Mouse (Mus musculus): Measurements from ENCODE around the gene Rrp7a. TPM values are rescaled to one million over a fixed set of nuclear protein-coding genes. Genes with fewer than 3 reads are reported as not detected.

Rrp7a gene
- polyA plus RNA-seq, 1 experiment from 2014 or later, result 66.9 TPM

DNA sequence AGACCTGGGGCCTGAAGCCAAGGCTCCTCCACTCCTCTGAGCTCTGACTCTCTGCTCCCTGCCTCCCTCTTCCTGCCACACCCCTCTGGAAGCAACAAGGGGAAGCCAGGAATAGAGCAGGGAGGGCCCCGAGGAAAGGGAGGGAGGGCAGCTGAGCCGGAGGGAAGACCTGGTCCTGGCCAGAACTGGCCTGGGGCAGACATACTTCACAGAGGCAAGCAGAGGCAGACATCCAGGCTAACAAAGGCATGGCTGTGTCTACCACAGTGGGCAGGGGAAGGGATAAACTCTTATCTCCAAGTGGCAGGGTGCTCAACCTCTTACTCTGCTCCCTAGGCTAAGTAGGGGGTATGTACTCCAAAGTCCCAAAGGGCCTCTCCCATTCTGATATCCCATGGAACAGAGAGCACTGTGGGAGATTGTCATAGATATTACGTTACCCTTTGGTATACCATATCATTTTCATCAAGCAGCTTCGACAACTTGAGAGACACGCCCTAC lies 42.4 kb upstream of the Rrp7a start:
- Histone ChIP-seq H3K27me3 (ENCODE audit: low read depth, poor library complexity, severe bottlenecking) (no peaks in the 10 kb centered on the region), H3K9me3 (replicated peaks) (no peaks in the 10 kb centered on the region), H3K36me3 (peaks cover 44% of the 10 kb centered on the region), H3K4me3 (no peak overlapping the region), H3K27ac (peak overlapping the region; percentile 54; the same call in 1 of the 2 replicates), H3K4me1 (peaks cover 9% of the 10 kb centered on the region; the same call in 1 of the 2 replicates)
- no peak for DNase-seq (ENCODE audit: low spot score)
- WGBS, result 78% methylated on average over 5 of the region's 5 CpGs

DNA sequence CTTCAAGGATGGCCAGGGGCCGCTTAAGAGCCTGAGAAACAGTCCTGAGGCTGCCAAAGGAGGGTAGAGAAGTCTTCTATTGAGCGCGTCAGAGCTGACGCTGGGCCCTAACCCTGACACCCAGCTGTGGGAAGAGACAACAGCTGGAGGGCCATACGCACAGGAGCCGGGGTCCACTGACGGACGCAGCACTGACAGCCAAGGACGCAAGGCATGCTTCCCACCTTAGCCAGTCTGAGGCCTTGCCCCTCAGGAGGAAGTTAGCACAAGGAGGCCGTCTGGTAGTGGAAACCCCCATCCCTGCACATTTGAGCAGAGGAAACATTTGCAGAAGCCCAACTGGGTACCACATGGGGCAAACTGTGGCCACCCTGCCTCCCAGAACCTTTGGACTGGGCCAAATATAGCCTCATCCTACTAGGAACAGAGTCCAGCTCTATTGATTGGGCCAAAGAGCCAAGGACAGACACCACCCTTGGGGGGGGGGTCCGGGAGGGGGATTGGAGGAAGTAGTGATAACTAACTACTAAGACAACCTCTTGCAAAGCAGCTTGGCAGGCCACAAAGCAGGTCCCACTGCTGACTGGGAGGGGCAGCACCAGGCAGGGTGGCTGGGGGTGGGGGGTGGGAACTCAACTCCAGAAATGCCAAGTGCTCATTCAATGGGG lies 40.4 kb upstream of the Rrp7a start:
- no peaks in the 10 kb centered on the region for H3K27me3 ChIP-seq (ENCODE audit: low read depth, poor library complexity, severe bottlenecking)
- no peak overlapping the region for H3K27ac ChIP-seq
- 86% methylated on average over 11 of the region's 11 CpGs for WGBS

DNA sequence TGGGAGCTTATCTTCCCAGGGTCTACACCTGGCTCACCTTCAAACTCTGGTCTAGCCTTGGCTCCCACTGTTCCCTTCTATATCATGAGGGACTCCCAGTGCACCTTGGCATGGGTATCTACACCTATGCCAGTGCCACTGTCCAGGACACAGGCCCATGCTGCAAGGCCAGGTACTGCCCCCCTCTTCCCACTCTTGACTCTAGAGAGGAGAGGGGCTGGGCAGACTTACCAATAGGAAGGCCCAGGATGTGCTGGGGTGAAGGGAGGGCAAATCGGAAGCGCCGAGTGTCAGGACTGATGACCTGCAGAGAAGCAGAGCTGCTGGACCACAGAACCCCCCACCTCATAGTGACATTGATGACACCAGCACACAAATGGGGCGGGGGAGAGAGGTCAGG lies 39.4 kb upstream of the Rrp7a start:
- WGBS, result 93% methylated on average over 4 of the region's 4 CpGs
- Histone ChIP-seq H3K36me3 (peaks cover 73% of the 10 kb centered on the region), H3K27me3 (ENCODE audit: low read depth, poor library complexity, severe bottlenecking) (no peaks in the 10 kb centered on the region), H3K4me3 (no peak overlapping the region), H3K9me3 (replicated peaks) (no peaks in the 10 kb centered on the region), H3K27ac (no peak overlapping the region), H3K4me1 (0 out of 2 replicates have a peak, but pooled peaks cover 4% of the 10 kb centered on the region)
- no peak for DNase-seq (ENCODE audit: low spot score)

More for the DNA sequence above, 40.4 kb upstream of the Rrp7a start:
- Histone ChIP-seq H3K4me1 (0 out of 2 replicates have a peak, but pooled peaks cover 4% of the 10 kb centered on the region), H3K9me3 (replicated peaks) (no peaks in the 10 kb centered on the region), H3K36me3 (peaks cover 64% of the 10 kb centered on the region), H3K4me3 (no peak overlapping the region)
- no peak for DNase-seq (ENCODE audit: low spot score)

DNA sequence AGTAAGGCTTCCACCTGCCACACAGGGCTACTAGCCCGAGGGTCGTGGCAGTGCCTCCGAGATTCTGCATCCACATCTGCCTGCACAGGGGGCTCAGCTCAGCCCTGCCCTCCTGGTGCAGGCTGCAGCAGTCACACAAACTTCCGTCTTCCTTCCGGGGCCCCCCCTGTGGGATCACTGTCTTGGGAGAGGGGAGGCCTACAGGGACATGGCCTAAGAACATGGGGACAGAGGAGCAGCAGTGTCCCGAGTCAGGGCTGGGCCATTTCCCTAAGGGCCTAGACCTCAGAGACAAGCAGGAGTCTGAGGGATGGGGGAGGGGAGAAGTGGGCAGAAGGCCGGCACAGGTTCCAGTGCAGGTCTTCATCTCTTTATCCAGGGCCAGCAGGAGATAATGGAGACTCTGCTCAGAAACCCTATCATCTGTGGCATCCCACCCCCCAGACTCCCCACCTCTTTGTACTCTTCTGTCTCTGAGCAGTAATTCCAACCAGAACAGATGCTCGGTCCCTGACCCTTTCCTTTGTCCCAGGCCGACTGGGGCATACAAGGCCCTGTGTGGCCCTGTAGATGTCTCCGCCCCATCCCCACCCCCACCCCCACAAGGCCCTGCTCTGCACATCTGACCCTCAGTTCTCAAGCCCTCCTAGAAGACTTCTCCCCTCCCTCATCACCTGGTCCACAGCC lies 38.6 kb upstream of the Rrp7a start:
- WGBS, result 60% methylated on average over 10 of the region's 10 CpGs
- Histone ChIP-seq H3K27ac (no peak overlapping the region), H3K36me3 (peaks cover 78% of the 10 kb centered on the region), H3K9me3 (replicated peaks) (no peaks in the 10 kb centered on the region), H3K4me3 (no peak overlapping the region), H3K4me1 (0 out of 2 replicates have a peak, but pooled peaks cover 4% of the 10 kb centered on the region), H3K27me3 (ENCODE audit: low read depth, poor library complexity, severe bottlenecking) (no peaks in the 10 kb centered on the region)
- DNase-seq (ENCODE audit: low spot score), result no peak

DNA sequence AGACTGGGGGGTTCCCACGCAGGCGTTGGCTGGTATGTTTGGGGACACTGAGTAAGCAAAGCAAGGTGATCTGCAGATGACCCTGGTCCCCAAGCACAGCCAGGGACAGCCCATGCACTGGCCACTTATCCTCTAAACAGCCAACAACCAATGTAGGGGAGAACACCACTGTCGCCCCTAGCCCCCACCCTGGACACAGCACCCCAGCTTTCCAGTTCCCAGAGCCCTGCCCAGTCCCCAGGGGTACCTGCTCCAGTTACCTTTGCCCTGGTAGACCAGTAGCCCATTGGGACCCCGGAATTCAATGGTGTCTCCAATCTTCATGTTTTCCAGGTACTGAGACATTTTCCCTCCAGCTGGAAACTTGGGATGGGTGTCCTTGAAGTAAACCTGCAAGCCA lies 38.0 kb upstream of the Rrp7a start:
- DNase-seq (ENCODE audit: low spot score), result no peak
- H3K4me1 ChIP-seq, result peaks cover 10% of the 10 kb centered on the region
- no peaks in the 10 kb centered on the region for H3K27me3 ChIP-seq (ENCODE audit: low read depth, poor library complexity, severe bottlenecking)
- H3K36me3 ChIP-seq, result peaks cover 79% of the 10 kb centered on the region
- no peaks in the 10 kb centered on the region for H3K9me3 ChIP-seq (replicated peaks)
- H3K4me3 ChIP-seq, result no peak overlapping the region
- WGBS, result 86% methylated on average over 4 of the region's 4 CpGs
- H3K27ac ChIP-seq, result no peak overlapping the region

DNA sequence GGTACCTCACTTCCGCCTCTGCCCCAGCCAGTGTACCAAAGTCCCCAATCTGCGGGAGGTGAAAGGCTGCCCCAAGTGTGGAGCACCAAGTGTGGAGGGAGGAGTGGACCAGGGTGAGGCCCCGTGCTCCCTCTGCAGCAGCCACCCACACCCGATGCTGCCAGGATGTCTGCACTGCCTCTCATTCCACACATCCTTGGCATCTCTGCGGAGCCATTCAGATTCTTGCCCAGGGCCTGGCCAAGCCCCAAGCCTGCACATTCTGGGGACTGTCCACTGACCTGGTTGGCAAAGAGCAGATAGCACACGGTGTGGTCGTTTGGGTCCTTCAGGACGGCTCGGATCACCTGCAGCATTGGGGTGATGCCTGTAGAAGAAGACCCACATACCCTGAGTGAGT lies 37.2 kb upstream of the Rrp7a start:
- WGBS, result 90% methylated on average over 9 of the region's 9 CpGs
- Histone ChIP-seq H3K4me1 (peaks cover 12% of the 10 kb centered on the region), H3K27ac (no peak overlapping the region), H3K36me3 (peaks cover 78% of the 10 kb centered on the region), H3K27me3 (ENCODE audit: low read depth, poor library complexity, severe bottlenecking) (no peaks in the 10 kb centered on the region), H3K9me3 (replicated peaks) (no peaks in the 10 kb centered on the region), H3K4me3 (no peak overlapping the region)
- no peak for DNase-seq (ENCODE audit: low spot score)

DNA sequence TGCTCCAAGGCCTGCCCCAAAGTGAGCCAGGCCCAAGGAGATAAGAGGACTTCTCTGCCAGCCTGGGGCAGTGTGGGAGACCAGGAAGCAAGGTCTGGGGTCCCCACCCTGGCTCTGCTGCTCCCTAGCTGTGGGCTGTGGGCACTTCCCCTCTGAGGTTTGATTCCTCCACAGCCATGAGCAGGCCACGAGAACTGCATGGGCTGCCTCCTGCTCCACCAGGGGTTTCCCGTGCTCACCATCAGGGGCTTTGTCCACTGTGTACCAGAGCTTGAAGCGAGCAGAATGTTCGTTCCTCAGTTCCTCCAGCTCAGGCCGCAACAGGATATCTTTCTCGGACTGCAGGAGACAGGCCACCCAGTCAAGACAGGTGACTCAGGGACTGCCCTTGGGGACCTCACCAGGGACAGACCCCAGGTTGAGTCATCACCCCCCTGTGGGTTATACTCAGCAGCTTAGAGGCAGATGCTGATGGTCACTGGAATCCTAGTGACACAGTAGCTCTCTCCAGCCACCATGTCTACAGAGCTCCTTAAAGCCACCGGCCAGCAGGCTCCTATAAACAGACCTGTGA lies 36.1 kb upstream of the Rrp7a start:
- Histone ChIP-seq H3K9me3 (replicated peaks) (no peaks in the 10 kb centered on the region), H3K27ac (no peak overlapping the region), H3K36me3 (peaks cover 86% of the 10 kb centered on the region), H3K4me3 (no peak overlapping the region), H3K27me3 (ENCODE audit: low read depth, poor library complexity, severe bottlenecking) (no peaks in the 10 kb centered on the region), H3K4me1 (peaks cover 12% of the 10 kb centered on the region)
- DNase-seq (ENCODE audit: low spot score), result no peak
- WGBS, result 93% methylated on average over 7 of the region's 7 CpGs

DNA sequence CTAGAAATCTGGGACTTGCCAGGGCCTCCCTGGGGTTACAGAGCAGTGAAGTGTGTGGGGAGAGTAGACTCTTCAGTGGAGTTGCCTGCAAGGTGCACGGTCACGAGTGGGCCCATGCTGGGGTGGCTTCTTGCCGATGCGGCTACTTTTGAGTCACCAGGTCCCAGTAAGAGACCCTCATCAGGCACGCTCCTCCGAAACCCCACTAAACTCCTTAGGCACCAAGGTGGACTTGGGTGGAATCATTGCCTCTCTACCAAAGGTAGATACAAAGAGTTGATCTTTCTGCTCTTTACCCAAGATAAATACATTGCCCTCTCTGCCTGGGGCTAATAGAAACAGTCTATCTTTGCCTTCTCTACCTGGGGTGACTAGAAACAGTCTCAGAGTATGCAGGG lies 35.1 kb upstream of the Rrp7a start:
- WGBS, result 97% methylated on average over 6 of the region's 6 CpGs
- Histone ChIP-seq H3K27me3 (ENCODE audit: low read depth, poor library complexity, severe bottlenecking) (no peaks in the 10 kb centered on the region), H3K4me1 (peaks cover 12% of the 10 kb centered on the region), H3K36me3 (peaks cover 80% of the 10 kb centered on the region), H3K4me3 (no peak overlapping the region), H3K27ac (no peak overlapping the region), H3K9me3 (replicated peaks) (no peaks in the 10 kb centered on the region)
- no peak for DNase-seq (ENCODE audit: low spot score)

DNA sequence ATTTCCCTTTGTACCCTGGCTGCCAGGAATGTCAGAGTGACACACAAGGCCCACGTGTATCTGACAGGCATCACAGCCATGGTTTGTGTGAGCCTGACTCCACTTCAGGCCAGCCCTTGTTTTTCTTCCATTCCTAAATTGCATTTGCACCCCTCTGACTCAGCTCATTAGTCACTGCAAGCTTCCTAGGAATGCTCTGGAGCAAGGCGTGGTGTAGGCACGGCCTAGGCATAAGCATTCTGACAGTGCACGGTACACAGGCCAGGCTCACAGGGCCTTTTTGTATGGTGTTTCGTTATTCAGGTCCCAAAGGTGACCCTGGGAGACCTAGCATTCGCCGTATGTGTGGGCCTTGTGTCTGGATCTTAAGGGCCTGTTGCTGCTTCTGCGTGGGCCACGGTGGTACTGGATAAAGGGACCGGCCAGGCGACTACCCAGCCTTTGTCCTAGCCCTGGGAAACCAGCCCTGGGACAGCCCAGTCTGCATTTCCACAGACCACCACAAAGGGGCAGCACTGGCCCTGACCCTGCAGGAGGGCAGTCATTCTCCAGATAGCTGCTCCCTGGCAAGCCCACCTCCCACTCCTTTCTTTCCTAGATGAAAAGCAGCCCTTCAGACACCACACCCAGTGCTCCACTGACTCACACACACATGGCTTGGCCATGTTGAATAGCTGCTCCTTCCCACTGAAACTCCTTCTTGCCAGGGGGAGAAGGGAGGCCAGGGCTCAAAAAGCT lies 34.5 kb upstream of the Rrp7a start:
- Histone ChIP-seq H3K27ac (0 out of 2 replicates have a peak overlapping the region, but pooled peaks have one; percentile 19), H3K36me3 (peaks cover 74% of the 10 kb centered on the region), H3K4me3 (no peak overlapping the region), H3K27me3 (ENCODE audit: low read depth, poor library complexity, severe bottlenecking) (no peaks in the 10 kb centered on the region), H3K4me1 (peaks cover 12% of the 10 kb centered on the region), H3K9me3 (replicated peaks) (no peaks in the 10 kb centered on the region)
- DNase-seq (ENCODE audit: low spot score), result peak; percentile 68
- WGBS, result 80% methylated on average over 11 of the region's 11 CpGs

DNA sequence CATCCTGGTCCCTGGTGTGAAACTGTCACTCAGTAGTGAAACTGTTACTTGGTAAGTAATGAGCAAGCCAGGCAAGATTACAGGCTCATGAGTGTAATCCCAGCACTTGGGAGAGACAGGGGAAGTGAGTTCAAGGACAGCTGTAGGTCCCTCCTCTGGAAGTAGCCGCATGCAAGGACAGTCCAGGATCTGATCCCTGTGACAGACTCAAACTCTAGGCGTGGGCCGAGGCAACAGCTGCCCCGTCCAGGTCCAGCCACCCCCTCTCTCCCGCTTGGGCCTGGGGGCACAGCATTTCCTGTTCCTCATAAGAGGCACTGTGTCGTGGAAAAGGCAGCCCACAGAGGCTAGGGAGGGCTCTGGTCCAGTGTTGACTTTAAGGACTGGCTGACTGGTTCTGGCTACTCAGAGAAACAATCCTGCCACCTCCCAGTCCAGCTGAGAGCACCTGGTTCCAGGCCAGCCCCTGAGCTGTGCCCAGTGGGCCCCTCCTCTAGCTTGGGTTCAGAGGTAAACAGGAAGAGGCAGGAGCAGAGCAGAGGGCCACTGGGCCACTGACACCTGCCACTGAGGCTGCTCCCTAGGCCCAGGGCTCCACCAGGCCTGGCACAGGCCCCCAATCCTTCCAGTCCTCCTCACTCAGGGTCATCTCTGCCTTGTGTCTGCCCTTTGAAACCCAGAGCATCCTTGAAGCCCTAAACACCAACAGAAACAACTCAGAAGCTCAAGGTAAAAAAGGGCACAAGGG lies 33.2 kb upstream of the Rrp7a start:
- no peak overlapping the region for H3K27ac ChIP-seq
- no peaks in the 10 kb centered on the region for H3K9me3 ChIP-seq (replicated peaks)
- peaks cover 62% of the 10 kb centered on the region for H3K36me3 ChIP-seq
- no peaks in the 10 kb centered on the region for H3K27me3 ChIP-seq (ENCODE audit: low read depth, poor library complexity, severe bottlenecking)
- WGBS, result 65% methylated on average over 6 of the region's 6 CpGs
- peaks cover 7% of the 10 kb centered on the region for H3K4me1 ChIP-seq
- H3K4me3 ChIP-seq, result no peak overlapping the region
- DNase-seq (ENCODE audit: low spot score), result no peak

DNA sequence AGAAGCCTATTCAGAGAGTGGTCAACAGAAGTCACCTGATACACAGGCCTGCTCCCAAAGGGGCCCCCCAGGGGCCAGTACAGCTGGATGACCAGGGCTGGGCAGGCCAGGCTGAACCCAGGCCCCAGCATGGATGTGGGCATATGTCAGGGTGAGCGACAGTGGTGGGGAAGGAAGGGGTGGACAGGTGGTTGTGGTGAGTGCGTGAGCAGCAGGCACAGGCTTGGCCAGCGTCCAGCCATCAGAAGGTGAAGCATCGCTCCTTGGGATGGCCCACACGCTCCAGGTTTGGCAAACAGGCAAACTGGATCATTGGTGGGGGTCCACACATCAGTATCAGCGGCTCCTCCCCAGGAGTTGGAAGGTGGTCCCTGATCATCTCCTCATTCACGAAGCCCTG lies 31.7 kb upstream of the Rrp7a start:
- Histone ChIP-seq H3K4me3 (no peak overlapping the region), H3K4me1 (peaks cover 11% of the 10 kb centered on the region), H3K36me3 (peaks cover 46% of the 10 kb centered on the region), H3K27ac (no peak overlapping the region), H3K9me3 (replicated peaks) (no peaks in the 10 kb centered on the region), H3K27me3 (ENCODE audit: low read depth, poor library complexity, severe bottlenecking) (no peaks in the 10 kb centered on the region)
- 94% methylated on average over 7 of the region's 7 CpGs for WGBS
- no peak for DNase-seq (ENCODE audit: low spot score)

DNA sequence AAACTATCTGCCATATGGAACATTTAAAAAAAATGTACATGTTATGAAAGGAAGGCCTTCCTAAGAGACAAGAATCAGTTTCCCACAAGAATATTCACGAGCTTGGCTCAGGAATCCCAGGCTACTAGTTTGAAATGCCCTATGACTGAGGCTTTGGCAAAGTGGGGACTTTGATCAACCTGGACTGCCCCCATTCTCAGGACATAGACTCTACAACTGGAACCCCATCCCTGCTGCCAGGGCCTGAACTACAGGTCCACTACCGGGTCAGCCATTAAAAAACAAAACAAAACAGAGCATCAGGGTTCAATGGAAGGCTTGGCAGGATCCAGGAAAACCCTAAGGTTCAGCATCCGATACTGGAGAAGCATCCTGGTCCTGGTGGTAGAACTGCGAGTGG lies 28.1 kb upstream of the Rrp7a start:
- WGBS, result 89% methylated on average over 4 of the region's 4 CpGs
- Histone ChIP-seq H3K27ac (no peak overlapping the region), H3K4me3 (no peak overlapping the region), H3K4me1 (peaks cover 15% of the 10 kb centered on the region), H3K9me3 (replicated peaks) (no peaks in the 10 kb centered on the region), H3K36me3 (peaks cover 36% of the 10 kb centered on the region), H3K27me3 (ENCODE audit: low read depth, poor library complexity, severe bottlenecking) (no peaks in the 10 kb centered on the region)
- DNase-seq (ENCODE audit: low spot score), result no peak
